Mouse (Mus musculus) embryonic facial prominence, embryonic 13.5 days (tissue): ENCODE results near the gene Tmeff2. TPM values are rescaled to one million over a fixed set of nuclear protein-coding genes. Genes with fewer than 3 reads are reported as not detected.
"Not testable (repeated sequence)": the region's sequence is repeated elsewhere in the genome, so short reads cannot be mapped to it uniquely, and the experiment has no call there.

Experiments used
- ATAC-seq: fragments of 200-750 bp; cut with Nextera tagmentation; 2 replicates; pipeline ENCODE4 v1.8.0; 2017; ENCODE audit warnings: low read depth; ENCODE audit not compliant: insufficient number of reproducible peaks, insufficient read depth, low FRiP score, low TSS enrichment
- H3K27ac ChIP-seq: fragments of 300-500 bp; sonication (generic); 2 replicates; pipeline ENCODE4 v1.5.1; 2015; ENCODE audit warnings: moderate library complexity, mild to moderate bottlenecking, inconsistent platforms
- H3K27me3 ChIP-seq: fragments of 300-500 bp; sonication (generic); 2 replicates; pipeline ENCODE4 v1.6.1; 2015; ENCODE audit warnings: mild to moderate bottlenecking, inconsistent platforms
- H3K36me3 ChIP-seq: fragments of 300-500 bp; sonication (generic); 2 replicates; pipeline ENCODE4 v1.6.1; 2015; ENCODE audit warnings: mild to moderate bottlenecking, inconsistent platforms
- H3K4me1 ChIP-seq: fragments of 300-500 bp; sonication (generic); 2 replicates; pipeline ENCODE4 v1.6.1; 2015; ENCODE audit warnings: inconsistent platforms
- H3K4me2 ChIP-seq: fragments of 300-500 bp; sonication (generic); 2 replicates; pipeline ENCODE4 v1.6.1; 2015; ENCODE audit warnings: moderate library complexity, mild to moderate bottlenecking, inconsistent platforms
- H3K4me3 ChIP-seq: fragments of 300-500 bp; sonication (generic); 2 replicates; pipeline ENCODE4 v1.5.1; 2015; ENCODE audit warnings: mild to moderate bottlenecking, inconsistent platforms
- H3K9ac ChIP-seq: fragments of 300-500 bp; sonication (generic); 2 replicates; pipeline ENCODE4 v1.6.1; 2015; ENCODE audit warnings: mild to moderate bottlenecking, inconsistent platforms
- H3K9me3 ChIP-seq: fragments of 300-500 bp; sonication (generic); 2 replicates; pipeline ENCODE4 v1.6.1; 2016; ENCODE audit warnings: inconsistent platforms
- WGBS: fragments of 180-500 bp; shearing (Covaris S2); methylation state at CpG from one replicate; pipeline ENCODE4 v1.1.7; 2015; ENCODE audit warnings: mixed read lengths; 5-methylcytosine and 5-hydroxymethylcytosine counted together
- polyA plus RNA-seq: library from polyadenylated mRNA; unstranded; fragments of >200 nt; fragmentation: Nextera tagmentation; extraction: Ambion mirVana; gene quantifications from 2 replicates; pipeline ENCODE4 v1.2.1, GENCODE M21; 2015

Tmeff2 gene
- 4.3 and 6.2 TPM in 2 replicates for polyA plus RNA-seq

DNA sequence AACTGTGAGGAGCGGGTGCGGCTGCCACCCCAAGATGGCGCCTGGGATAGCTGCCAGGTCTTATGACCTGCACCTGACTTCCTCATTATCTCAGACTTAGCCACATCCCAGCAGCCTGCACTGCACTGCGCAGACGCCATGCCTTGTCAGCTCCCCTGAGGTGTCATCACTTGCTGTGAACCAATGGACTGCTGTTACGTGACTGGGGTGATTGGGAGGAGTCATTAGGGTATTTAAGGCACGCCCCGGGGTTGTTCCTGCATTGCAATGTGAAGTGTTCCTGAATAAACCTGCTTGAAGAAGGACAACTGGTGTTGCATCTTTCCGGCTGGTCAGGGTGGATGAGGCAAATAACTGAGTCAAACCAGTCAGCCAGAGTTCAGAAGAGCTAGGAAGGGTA, at the start of gene Tmeff2:
Gene Tmeff2, plus strand, starts transcription at position 262 of the 400 bp plus-strand sequence.
- 83% methylated on average over 9 of the region's 9 CpGs for WGBS
- not testable (repeated sequence) for ATAC-seq, H3K9ac ChIP-seq, H3K36me3 ChIP-seq, H3K27me3 ChIP-seq, H3K27ac ChIP-seq, H3K9me3 ChIP-seq, H3K4me2 ChIP-seq, H3K4me1 ChIP-seq, H3K4me3 ChIP-seq

DNA sequence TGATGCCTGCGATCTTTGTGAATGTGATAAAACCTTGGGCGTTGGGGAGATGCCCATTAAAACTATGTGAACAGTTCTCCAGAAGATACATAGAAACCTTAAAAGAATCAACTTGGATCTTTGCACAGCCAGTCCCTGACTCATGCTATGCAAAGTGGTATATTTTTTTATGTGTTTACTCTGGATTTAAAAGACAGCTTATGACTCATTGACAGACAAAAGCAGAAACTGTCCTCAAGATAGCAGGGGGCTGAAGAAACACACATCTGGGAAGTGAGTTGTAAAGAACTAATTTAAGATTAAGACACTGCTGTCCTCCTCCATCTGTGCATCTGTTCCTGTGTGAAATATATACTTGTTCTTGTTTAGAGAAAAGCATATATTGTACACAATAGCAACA, 38.9 kb upstream of the Tmeff2 start:
- ATAC-seq, result no peak
- no peak overlapping the region for H3K27ac ChIP-seq
- H3K9ac ChIP-seq, result no peak overlapping the region
- no peaks in the 10 kb centered on the region for H3K9me3 ChIP-seq
- H3K36me3 ChIP-seq, result no peaks in the 10 kb centered on the region
- no peak overlapping the region for H3K4me3 ChIP-seq
- H3K4me2 ChIP-seq, result no peak overlapping the region
- H3K4me1 ChIP-seq, result no peaks in the 10 kb centered on the region
- H3K27me3 ChIP-seq, result no peaks in the 10 kb centered on the region
- WGBS, result 86% methylated on average over 2 of the region's 2 CpGs

DNA sequence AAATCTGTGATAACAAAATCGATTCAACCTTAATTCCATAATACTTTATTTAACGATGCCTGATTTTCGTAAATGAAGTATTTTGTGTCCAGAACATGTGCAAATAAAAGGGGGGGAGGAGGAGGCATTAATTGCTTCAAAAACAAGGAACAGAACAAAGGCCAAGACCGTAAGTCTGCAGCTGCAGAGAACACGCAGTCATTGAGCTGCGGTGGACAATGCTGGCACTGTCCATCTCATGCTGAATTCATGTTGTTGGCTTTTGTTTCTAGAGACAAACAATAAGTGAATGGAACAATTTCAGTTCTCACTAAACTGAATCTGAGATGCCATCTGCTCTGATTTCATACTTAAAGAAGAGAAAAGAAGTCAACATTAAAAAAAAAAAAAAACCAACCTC, 2.8 kb upstream of the Tmeff2 start:
- H3K9me3 ChIP-seq, result no peaks in the 10 kb centered on the region
- H3K36me3 ChIP-seq, result no peaks in the 10 kb centered on the region
- whole genome bisulfite sequencing, result 68% methylated on average over 6 of the region's 6 CpGs
- no peak overlapping the region for H3K4me2 ChIP-seq
- H3K4me1 ChIP-seq, result no peaks in the 10 kb centered on the region
- no peaks in the 10 kb centered on the region for H3K27me3 ChIP-seq
- no peak for ATAC-seq
- H3K4me3 ChIP-seq, result no peak overlapping the region
- no peak overlapping the region for H3K27ac ChIP-seq
- no peak overlapping the region for H3K9ac ChIP-seq

DNA sequence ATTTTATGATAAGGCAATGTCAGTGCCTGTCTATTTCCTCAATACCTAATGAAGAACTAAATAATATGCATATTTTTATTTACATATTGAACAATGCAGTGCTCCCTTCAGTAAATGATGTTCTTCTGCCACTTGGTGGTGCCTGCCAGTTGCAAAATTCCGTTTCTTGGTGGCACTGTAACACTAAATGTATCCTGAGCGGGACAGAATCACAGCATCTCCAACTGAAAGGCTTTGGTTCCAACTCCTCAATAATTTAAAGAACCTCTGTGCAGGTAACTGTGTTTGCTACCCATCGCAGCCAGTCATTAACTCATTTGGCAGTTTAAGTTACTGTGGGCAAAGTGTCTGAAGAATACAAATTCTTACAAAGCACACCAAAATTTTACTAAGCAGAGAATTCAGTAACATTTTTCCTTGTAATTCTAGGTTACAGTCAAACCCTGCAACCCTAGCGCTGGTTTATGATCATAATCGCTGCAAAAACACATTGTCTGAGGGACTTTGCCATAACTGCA, 24.4 kb downstream of the Tmeff2 start:
- WGBS, result 35% methylated on average over 5 of the region's 5 CpGs
- no peak overlapping the region for H3K9ac ChIP-seq
- no peak overlapping the region for H3K27ac ChIP-seq
- H3K9me3 ChIP-seq, result no peaks in the 10 kb centered on the region
- H3K27me3 ChIP-seq, result peaks cover 64% of the 10 kb centered on the region
- 0 out of 2 replicates have a peak overlapping the region, but pooled peaks have one; percentile 8 for H3K4me3 ChIP-seq
- H3K36me3 ChIP-seq, result no peaks in the 10 kb centered on the region
- no peak for ATAC-seq
- peaks cover 17% of the 10 kb centered on the region for H3K4me1 ChIP-seq
- peak overlapping the region; percentile 100; the same call in 1 of the 2 replicates for H3K4me2 ChIP-seq

DNA sequence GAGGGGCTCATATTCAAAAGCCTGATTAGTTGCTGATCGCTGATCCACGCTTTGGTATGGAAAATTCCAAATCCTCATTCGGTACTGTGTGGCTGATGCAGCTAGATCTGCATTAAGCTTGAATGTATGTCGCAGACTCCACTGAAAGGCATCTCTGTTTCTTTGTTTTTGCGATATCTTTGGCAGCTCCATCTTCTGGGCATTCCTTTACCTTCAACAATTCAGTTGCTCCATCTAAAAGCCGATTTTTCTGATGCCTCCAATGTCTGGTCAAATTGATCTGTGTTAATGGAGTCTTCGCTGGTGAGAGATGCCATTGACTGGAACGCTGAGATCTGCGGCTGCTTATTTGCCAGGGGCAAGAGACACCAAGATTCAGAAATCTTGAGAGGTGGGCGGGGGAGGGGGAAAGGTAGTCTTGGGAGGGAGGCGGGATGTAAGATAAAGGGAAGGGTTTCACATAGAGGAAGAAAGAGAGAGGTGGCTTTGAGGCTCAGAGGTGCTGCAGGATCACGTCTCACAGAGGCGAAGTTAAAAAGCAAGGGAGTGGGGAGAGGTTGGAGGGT, 25.0 kb downstream of the Tmeff2 start:
- Histone ChIP-seq H3K9me3 (no peaks in the 10 kb centered on the region), H3K4me3 (0 out of 2 replicates have a peak overlapping the region, but pooled peaks have one; percentile 8), H3K9ac (no peak overlapping the region), H3K36me3 (no peaks in the 10 kb centered on the region), H3K27ac (no peak overlapping the region), H3K4me2 (peak overlapping the region; percentile 100), H3K27me3 (peaks cover 65% of the 10 kb centered on the region), H3K4me1 (peaks cover 17% of the 10 kb centered on the region)
- ATAC-seq, result no peak
- 4% methylated on average over 13 of the region's 13 CpGs for WGBS

DNA sequence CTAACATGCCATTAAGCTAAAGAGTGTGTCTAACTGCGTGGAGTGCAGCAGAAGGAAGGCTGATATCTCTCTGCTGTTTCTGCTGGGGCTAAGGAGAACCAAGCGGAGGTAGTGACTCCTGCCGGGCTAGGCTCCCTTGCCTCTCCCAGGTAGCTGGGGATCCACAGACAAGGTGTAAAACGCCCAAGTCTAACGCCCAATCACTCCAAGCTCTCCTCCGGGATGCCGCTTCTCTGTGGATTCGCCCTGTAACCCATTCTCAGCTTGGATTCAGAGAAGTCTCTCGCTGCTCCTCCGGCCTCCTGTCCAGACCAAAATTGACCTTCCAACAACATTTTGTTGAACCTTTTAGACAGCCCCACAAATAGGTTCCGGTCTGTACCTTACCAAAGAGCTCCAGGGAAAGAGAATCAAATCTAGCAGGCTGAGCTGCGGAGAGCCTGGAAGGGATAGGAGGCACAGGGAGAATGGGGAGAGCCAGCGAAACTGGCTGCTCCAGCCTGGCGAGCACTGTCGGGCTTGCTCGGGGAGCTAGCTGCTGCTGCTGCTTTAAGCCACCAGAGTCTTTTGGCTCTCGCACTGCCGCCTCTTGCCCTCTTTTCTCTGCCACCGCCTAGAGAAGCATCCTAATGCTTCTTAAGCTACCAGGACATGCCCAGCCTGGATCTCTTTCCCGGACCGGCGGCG, 26.1 kb downstream of the Tmeff2 start:
- Histone ChIP-seq H3K27me3 (peaks cover 68% of the 10 kb centered on the region), H3K4me3 (peak overlapping the region; percentile 59), H3K4me2 (peak overlapping the region; percentile 100), H3K4me1 (peaks cover 17% of the 10 kb centered on the region), H3K9me3 (no peaks in the 10 kb centered on the region), H3K27ac (no peak overlapping the region), H3K9ac (peak overlapping the region; percentile 69), H3K36me3 (no peaks in the 10 kb centered on the region)
- 1% methylated on average over 23 of the region's 23 CpGs for WGBS
- 0 out of 2 replicates have a peak, but pooled peaks have one; percentile 5 for ATAC-seq

DNA sequence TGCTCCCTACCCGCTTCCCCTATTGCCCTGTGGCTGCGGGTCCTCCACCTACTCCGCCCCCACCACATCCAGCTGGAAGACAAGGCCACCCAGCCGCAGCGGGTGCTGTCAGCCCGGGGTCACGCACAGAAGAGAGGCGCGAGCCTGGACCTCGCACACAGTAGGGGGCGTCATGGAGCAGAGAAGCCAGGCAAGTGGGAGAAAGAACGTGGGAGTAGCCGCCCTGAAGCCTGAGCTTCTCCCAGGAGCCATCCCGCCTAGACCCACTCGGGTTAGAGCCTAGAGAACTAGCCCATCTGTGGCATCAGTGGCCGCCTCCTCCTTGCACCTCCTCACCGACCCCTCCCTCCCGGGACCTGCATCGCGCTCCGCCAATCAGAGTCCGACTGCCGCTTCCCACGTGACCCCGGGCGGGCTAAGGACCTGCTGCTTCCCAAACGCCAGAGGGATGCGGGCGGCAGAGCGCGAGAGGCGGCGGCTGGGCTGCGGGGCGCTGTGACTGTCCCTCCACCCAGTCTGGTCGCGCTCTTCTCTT, 26.7 kb downstream of the Tmeff2 start:
- H3K9me3 ChIP-seq, result no peaks in the 10 kb centered on the region
- H3K36me3 ChIP-seq, result no peaks in the 10 kb centered on the region
- WGBS, result under 1% methylated on average over 37 of the region's 37 CpGs
- ATAC-seq, result peak; percentile 93
- H3K4me1 ChIP-seq, result peaks cover 17% of the 10 kb centered on the region
- H3K9ac ChIP-seq, result peak overlapping the region; percentile 69
- H3K27me3 ChIP-seq, result peaks cover 68% of the 10 kb centered on the region
- H3K4me3 ChIP-seq, result peak overlapping the region; percentile 59
- peak overlapping the region; percentile 100 for H3K4me2 ChIP-seq
- no peak overlapping the region for H3K27ac ChIP-seq

DNA sequence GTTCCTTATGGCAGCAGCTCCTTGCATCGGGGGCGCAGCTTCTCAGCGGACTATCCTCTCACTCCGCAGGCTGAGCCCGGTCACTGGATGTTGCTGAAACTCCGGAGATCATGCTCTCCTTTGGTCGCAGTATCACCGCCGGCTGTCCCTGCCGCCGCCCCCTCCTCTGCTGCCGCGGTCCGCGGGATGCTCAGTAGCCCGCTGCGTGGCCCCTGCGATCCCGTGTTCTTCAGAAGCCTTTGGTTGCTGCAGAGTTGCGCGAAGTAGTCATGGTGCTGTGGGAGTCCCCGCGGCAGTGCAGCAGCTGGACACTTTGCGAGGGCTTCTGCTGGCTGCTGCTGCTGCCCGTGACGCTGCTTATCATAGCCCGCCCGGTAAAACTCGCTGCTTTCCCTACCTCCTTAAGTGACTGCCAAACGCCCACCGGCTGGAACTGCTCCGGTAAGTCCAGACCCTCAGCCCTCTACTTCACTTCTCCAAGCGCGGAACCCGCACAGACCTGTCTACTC, 27.3 kb downstream of the Tmeff2 start:
- Histone ChIP-seq H3K9me3 (no peaks in the 10 kb centered on the region), H3K4me1 (peaks cover 17% of the 10 kb centered on the region), H3K27ac (no peak overlapping the region), H3K9ac (peak overlapping the region; percentile 69), H3K4me3 (peak overlapping the region; percentile 59), H3K27me3 (peaks cover 64% of the 10 kb centered on the region), H3K4me2 (peak overlapping the region; percentile 100), H3K36me3 (no peaks in the 10 kb centered on the region)
- peak; percentile 67 for ATAC-seq
- WGBS, result under 1% methylated on average over 35 of the region's 35 CpGs

DNA sequence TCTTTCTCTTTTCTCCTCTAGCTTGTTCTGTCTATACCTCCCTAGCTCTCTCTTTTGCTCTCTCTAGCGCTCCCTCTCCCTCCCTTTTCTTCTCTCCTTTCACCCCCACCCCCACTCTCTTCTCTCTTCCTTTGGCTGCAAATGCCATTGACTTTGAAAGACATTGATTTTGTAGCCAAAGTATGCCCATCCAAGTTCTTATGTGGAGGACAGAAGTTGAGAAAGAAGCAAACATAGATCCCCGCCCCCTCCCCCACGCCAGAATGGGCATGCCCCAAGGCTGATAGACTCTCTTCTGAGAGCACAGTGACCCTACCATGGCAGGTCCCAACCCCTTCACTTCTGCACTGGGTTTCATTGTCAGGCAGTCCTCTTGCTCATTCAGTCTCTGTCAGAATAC, 28.3 kb downstream of the Tmeff2 start:
- Histone ChIP-seq H3K27ac (no peak overlapping the region), H3K36me3 (no peaks in the 10 kb centered on the region), H3K9me3 (no peaks in the 10 kb centered on the region), H3K9ac (no peak overlapping the region), H3K4me2 (peak overlapping the region; percentile 16; the same call in 1 of the 2 replicates), H3K4me1 (peaks cover 17% of the 10 kb centered on the region), H3K4me3 (no peak overlapping the region), H3K27me3 (peaks cover 59% of the 10 kb centered on the region)
- WGBS, result 12% methylated on average over 3 of the region's 3 CpGs
- ATAC-seq, result no peak

DNA sequence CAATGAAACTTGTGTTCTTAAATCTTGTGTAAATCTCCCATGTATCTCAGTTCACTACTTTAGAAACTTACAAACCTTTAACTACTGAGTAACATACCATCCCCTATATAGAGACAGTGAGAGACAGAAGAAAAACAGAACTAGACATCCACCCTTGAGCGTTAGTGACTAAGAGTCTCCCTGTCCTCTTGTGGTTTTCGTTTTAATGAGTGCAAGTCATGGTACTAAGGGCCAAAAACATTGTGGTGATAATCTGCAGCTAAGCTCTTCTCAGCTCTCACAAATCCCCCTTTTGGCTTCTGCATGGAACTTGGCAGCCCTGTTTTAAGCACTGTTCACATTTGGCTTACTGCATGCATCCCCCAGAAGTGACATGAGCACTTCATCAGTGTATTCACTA, 34.6 kb downstream of the Tmeff2 start:
- Histone ChIP-seq H3K36me3 (no peaks in the 10 kb centered on the region), H3K27ac (no peak overlapping the region), H3K4me3 (no peak overlapping the region), H3K4me2 (no peak overlapping the region), H3K4me1 (no peaks in the 10 kb centered on the region), H3K27me3 (peaks cover 4% of the 10 kb centered on the region), H3K9ac (no peak overlapping the region), H3K9me3 (no peaks in the 10 kb centered on the region)
- ATAC-seq, result no peak
- 65% methylated on average over 2 of the region's 2 CpGs for WGBS

DNA sequence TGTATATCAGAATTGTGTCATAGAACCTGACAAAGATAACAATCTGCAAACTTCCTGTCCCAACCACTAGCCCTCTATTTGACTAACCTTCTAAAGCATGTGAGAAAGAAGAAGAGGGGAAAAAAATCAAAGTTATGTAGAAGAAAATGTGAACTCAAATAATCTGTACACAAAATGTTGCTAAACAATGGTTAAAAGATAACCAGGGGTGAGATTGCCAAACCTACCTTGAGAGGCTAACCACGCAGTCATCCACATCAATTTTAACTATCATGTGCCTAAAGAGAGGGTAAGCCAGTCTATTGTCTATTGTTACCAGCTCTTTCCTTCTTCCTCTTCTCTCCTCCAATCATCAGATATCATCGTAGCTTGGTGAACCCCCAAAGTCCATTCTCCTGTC, 35.0 kb downstream of the Tmeff2 start:
- Histone ChIP-seq H3K4me2 (no peak overlapping the region), H3K4me1 (no peaks in the 10 kb centered on the region), H3K4me3 (no peak overlapping the region), H3K9me3 (no peaks in the 10 kb centered on the region), H3K36me3 (no peaks in the 10 kb centered on the region), H3K27me3 (peaks cover 3% of the 10 kb centered on the region), H3K27ac (no peak overlapping the region), H3K9ac (no peak overlapping the region)
- ATAC-seq, result no peak
- 80% methylated on average over 2 of the region's 2 CpGs for WGBS
